Mouse (Mus musculus): ENCODE measurements around the gene Alg2.

GRCm38 (mm10) chr4:47438956-47439355 is 35.2 kb downstream of the Alg2 start:
- TF ChIP-seq POLR2A (IDR thresholded peaks at IDR 0.05; ENCODE audit: borderline replicate concordance, extremely low read depth, insufficient read depth, insufficient read length, poor library complexity, severe bottlenecking) = no peak
- no peak for TF ChIP-seq CTCF (IDR thresholded peaks at IDR 0.05; ENCODE audit: borderline replicate concordance, extremely low read depth, insufficient read depth, insufficient read length)
